24 mouse cellular contexts compared by ENCODE assay signal in genomic region chr2:140811693-140812092, GRCm38 (mm10).
"Had no signal": no experiment of that assay in that cellular context is flagged by ENCODE, and none has a peak within 500 bp of the region (broad histone marks: within the 10 kb centered on the region; RNA-seq: fewer than 3 reads in every experiment).

No protein-coding gene starts in this region.

- H3K36me3 ChIP-seq: heart, embryonic 13.5 days; heart, embryonic 15.5 days; hindbrain, embryonic 13.5 days; hindbrain, embryonic 15.5 days; limb, embryonic 13.5 days; limb, embryonic 15.5 days; liver, embryonic 12.5 days had no signal

- H3K9me3 ChIP-seq: heart, embryonic 13.5 days; heart, embryonic 15.5 days; hindbrain, embryonic 13.5 days; hindbrain, embryonic 15.5 days; limb, embryonic 13.5 days; limb, embryonic 15.5 days; liver, embryonic 12.5 days had no signal

- H3K4me3 ChIP-seq: heart, adult 2 months; heart, embryonic 13.5 days; heart, embryonic 15.5 days; hindbrain, embryonic 13.5 days; hindbrain, embryonic 15.5 days; limb, embryonic 13.5 days; limb, embryonic 15.5 days; liver, embryonic 12.5 days had no signal

- H3K4me1 ChIP-seq: heart, embryonic 13.5 days; heart, embryonic 15.5 days; hindbrain, embryonic 13.5 days; hindbrain, embryonic 15.5 days; limb, embryonic 13.5 days; limb, embryonic 15.5 days; liver, embryonic 12.5 days had no signal

- H3K9ac ChIP-seq: forebrain, postnatal 0 days; heart, embryonic 13.5 days; heart, embryonic 15.5 days; hindbrain, embryonic 13.5 days; hindbrain, embryonic 15.5 days; limb, embryonic 13.5 days; limb, embryonic 15.5 days; liver, embryonic 12.5 days; liver, embryonic 14.5 days had no signal

- DNase-seq: forebrain, postnatal 0 days; gastrocnemius, postnatal 14 days; gastrocnemius, postnatal 36 days; heart, adult 11 months; heart, adult 2 months; heart, postnatal 14 days; heart, postnatal 36 days; kidney, adult 2 months; kidney, postnatal 10 days; kidney, postnatal 25 days; layer of hippocampus, adult 9-11 months; layer of hippocampus, postnatal 36 days; left cerebral cortex, postnatal 4 days had no signal

- ATAC-seq: forebrain, postnatal 0 days; hindbrain, postnatal 0 days; intestine, embryonic 16.5 days; liver, embryonic 12.5 days had no signal

- H3K4me2 ChIP-seq: heart, embryonic 11.5 days; heart, embryonic 13.5 days; heart, embryonic 15.5 days; hindbrain, embryonic 13.5 days; hindbrain, embryonic 15.5 days; limb, embryonic 13.5 days; limb, embryonic 15.5 days; liver, embryonic 12.5 days had no signal

- H3K27ac ChIP-seq: heart, adult 2 months; heart, embryonic 13.5 days; heart, embryonic 15.5 days; hindbrain, embryonic 13.5 days; hindbrain, embryonic 15.5 days; hindbrain, postnatal 0 days; limb, embryonic 13.5 days; limb, embryonic 15.5 days; liver, embryonic 12.5 days; liver, embryonic 14.5 days had no signal

- H3K27me3 ChIP-seq: heart, embryonic 13.5 days; heart, embryonic 15.5 days; hindbrain, embryonic 13.5 days; hindbrain, embryonic 15.5 days; limb, embryonic 13.5 days; limb, embryonic 15.5 days; liver, embryonic 12.5 days had no signal
